Mouse (Mus musculus): ENCODE data around the gene Zbtb6.

DNA sequence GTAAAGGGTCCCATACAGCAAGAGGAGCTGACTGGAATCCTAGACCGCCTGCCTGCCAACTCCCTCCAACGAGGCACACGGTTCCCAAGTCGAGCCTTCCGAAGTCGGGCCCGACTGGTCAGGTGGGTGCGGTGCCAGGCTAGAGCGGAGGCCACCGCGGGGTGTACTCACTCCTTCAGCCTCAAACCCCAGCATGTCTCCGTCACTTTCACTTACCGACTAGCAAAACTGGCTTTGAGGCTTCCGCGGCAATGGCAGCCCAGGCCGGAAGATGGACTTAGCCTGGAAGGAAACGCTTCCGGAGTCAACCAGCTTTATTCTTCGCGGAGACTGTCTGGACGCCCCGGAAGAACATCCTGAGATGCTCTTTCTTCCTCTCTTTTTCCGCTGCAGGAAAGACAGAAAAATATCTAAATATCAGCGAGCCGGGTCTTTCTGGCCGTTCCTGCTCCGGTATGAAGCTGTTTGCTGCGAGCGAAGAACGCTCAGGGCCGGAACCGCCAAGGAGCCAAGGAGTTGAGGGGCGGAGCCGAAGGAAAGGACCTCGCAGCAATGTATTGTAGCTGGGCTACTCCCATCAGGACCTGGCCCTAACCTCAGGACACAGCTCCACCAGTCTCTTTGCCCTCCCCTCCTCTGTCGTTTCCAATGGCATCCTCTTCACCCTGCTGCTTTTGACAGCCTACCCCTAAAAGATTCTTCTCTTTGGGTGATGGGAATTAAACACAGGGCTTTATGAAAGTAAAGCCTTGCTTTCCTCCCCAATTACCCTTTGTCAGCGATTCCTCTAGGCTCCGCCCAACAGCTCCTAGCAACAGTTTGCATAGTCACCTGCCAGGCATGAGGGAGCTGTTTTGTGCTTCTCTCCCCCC is 12.1 kb downstream of the Zbtb6 start:
- TF ChIP-seq CTCF (IDR thresholded peaks at IDR 0.05; ENCODE audit: borderline replicate concordance, insufficient read depth, low read depth, low read length) (no peak), POLR2A (IDR thresholded peaks at IDR 0.05; ENCODE audit: borderline replicate concordance, insufficient read depth, low read length) (peak; percentile 52; the same call in 1 of the 2 replicates)

Data from cerebellum, adult 2 months (tissue).